Mouse (Mus musculus) neutrophil, adult 5-6 weeks (primary cell): ENCODE measurements at regions not wholly inside any gene's neighbourhood (a gene's known extent, or its start where the extent isn't known, plus 50 kb on each side); places are given as distances from the start of the nearest gene placed in this dataset.

Experiments
- ATAC-seq: fragments of 151-379, 151-347 bp; 2 replicates; pipeline ENCODE4 v1.8.0; 2017; ENCODE audit warnings: mild to moderate bottlenecking, moderate TSS enrichment; ENCODE audit not compliant: insufficient number of reproducible peaks, poor library complexity, low FRiP score, severe bottlenecking; ENCODE audit errors: extremely low read depth

DNA sequence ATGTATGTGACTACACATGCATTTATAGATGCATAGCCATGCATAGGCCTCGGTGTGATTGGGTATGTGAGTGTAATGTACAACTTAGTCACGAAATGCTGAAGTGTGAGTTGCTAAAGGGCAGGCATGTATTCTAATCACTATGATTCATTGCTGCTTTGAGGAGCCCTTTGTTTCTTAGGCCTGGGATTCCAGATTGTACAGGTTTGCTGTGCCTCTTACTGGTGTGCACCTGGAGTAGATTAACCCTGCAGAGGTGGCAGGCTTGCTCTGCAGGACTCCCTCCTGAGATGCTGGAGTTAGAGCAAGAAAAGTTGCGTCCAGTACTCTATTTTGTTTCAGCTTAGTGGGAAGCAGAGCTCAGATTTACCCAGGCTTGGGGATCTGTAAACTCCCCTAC, 141.1 kb downstream of the Cmpk2 start:
- no peak for ATAC-seq

DNA sequence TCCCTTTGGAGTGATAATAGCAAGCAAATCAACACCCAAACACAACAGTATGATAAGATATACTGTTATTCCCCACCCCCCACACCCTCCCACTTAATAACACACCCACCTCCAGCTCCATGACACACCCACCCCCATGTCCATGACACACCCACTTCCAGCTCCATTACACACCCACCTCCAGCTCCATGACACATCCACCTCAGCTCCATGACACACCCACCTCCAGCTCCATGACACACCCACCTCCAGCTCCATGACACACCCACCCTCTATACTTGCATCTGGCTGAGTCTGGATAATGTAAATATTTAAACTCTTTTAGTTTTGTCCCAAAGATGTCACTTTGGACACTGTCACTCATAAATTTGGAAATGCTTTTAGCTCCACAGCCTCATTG, 129.5 kb downstream of the Cmpk2 start:
- ATAC-seq: no peak

DNA sequence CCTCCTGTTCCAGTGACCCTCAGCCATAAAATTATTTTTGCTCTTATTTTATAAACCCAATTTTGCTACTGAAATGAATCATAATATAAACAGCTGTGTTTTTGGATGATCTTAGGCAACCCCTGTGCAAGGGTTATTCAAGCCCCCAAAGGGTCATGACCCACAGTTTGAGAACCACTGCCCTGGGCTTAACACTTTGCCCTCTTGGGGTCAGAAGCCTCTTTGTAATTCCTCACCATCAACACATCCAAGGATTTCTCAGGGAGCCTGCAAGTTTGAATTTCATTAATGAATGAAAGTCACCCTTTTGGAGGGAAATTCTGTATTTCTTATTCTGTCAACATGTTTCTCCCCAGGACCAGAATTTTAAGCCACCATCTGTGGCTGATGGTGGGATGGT, 123.1 kb downstream of the Cmpk2 start:
- no peak for ATAC-seq

DNA sequence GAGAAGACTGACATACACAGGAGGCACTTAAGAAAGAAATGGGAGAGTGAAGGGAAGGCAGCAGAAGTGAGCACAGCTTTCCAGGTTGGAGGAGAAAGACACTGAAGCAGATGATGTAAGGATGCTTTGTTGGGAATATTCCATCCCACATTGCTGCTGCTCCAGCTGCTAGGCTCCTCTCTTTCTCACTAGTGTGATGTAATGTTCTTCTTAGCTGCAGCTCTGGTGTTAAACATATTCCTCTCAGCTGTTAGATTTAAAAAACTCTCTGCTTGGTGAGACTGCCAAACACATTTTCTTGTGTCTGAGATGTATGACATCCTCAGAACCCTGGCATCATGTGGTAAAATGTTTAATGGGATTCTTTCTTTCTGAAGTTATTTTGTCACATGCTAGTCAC, 120.1 kb downstream of the Cmpk2 start:
- ATAC-seq: no peak

DNA sequence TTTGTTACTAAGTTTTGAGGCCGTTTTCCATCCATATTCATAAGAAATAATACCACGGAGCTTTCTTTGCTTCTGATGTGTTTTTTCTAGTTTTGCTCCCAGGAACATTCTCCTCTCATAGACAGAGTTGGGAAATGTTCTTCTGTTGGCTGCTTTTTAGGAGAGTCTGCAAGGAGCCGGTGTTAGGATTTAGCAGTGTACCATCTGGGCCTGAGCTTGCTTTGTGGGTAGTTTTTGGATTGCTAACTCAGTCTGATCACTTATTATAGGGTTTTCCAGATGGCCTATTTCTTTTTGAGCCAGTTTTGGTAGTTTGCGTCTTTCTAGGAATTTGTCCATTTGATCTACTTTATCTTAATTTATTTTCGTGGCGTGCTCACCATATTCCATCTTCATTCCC, 108.4 kb downstream of the Cmpk2 start:
- ATAC-seq: no peak

DNA sequence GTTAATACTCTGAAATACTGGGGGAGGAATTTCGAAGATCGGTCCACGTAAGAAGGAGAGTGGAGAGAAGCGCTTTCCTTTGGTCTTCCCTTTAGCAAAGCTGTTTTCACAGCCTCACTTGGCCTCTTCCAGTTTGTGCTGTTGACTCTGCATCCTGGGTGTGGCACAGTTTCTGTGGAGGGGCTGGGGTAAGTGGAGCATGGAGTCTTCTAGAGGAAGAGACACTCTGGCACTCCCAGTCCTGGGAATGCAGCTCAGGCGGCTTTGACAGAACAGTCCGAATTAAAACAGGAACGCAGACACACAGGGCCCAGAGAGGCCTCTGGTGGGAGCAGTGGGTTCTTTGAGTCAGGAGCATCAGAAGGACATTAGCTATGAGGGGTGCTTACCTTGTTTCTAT, 102.6 kb downstream of the Cmpk2 start:
- no peak for ATAC-seq

DNA sequence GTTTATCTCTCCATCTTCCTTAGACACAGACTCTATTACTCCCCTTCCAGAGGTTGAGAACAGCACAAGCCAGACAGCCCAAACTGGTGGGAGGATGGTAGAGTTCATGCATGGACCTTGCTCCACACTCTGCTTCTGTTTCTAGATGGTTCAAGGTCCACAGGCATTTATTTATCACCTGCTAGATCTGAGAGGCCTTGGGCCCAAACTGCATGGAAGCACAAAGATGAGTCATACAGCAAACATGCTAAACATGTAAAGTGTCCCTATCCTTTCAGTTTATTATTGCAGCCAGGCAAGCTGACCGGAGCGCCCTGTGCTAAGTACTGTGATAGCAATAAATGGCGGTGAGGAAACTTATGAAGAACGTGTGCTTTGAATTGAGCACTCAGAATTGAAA, 98.4 kb downstream of the Cmpk2 start:
- ATAC-seq: no peak

DNA sequence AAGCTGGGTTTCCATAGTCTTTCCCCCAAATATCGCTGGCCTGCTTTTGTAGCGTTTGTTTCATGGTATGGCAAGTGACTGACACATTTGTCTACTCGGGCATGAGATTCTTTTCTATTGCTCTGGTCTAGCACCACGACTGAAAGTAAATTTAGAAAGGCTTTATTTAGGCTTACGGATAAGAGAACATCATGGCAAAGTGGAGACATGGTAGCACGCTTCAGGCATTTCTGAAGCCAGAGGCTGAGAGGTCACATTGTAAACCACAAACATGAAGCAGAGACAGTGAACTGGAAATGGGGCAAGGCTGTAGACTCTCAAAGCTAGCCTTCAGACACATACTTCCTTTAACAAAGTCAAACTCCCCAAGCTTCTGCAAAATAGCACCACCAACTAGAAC, 93.9 kb downstream of the Cmpk2 start:
- no peak for ATAC-seq

DNA sequence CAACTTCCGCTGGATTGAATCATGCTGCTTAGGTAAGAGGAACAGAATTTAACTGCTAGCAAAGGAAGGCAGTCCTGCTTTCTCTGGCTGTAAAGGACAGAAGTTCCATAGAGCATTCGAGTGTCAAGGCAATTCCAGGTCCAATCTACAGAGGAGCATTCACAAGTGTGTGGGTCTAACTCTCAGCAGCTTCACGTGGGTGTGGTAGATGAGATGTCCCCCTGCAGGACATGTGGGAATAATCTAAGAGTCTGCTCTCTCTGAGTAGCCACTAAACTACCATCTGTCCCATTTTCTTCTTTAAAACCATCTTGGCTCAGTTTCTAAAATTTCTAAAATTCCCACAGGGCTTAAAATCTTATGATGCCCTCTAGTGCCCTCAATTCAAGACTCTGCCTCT, 90.6 kb downstream of the Cmpk2 start:
- no peak for ATAC-seq

DNA sequence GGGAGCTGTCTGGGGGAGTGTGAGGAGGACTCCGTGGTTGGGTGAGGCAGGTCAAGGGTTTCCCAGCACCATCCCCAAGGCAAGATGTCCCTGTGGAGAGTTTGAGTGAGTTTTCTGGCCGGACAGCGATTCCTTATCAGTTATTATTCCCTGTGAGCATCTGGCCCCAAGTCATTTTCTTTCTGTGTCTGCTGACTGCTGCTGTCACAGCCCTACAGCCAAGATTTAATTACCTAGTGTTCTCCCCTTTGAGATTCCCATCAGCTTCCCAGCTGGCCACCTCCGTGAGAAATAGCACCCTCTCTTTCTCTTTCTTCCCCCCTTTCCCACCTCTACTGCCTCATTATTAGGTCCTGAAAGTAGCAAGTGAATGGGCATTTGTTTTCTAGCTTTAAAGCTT, 88.4 kb downstream of the Cmpk2 start:
- ATAC-seq: no peak

DNA sequence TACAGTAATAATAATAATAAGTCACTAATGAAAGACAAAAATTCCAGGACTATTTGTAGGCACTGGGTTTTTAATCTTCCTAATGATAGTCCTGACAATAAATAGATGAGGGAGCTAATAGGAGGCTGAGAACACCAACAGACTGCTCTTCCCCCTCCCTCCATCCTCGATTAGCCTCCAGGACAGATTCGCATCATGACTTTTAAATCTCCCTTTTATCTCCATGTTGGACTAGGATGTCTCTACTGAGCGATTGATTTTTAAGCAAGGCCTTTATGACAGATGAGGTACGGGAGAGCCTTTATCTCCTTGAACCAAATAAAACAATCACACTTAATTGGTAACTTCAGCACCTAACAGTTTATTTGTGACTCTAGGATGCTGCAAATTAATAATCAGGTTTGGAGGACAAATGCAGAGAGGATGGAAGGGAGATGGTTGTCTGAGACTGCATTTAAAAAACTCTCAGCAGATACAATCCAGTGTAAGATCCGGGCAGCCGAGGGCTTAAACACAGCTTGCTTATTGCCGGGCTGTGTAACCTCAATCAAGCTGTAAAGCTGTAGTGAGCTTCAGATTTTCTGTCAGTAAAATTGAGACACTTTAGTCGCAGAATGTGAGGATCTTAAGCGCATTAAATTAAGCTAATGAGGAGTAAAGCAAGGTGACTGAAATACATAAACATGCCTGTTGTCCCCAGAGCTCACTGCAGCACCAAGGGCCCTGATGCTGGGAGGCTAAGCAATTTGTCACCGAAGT, 82.3 kb downstream of the Cmpk2 start:
- no peak for ATAC-seq

DNA sequence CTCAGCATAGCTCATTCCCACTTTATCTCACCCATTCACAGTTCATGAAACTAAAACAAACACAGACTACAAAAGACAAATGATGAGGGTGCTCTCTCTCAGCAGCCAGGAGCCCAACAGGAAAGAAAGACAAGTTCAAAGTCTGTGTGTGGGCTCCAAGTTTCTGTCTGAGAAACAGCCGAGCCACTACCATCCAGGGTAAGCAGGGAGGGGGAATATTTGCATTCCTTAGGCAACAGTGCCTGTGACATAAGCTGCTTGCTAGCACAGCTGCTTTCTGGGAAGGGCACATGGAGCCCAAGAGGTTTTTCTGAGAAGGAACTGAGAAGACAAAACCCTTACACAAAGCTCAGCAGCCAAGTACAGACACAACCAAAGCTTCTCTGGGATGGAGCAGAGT, 78.5 kb downstream of the Cmpk2 start:
- no peak for ATAC-seq

DNA sequence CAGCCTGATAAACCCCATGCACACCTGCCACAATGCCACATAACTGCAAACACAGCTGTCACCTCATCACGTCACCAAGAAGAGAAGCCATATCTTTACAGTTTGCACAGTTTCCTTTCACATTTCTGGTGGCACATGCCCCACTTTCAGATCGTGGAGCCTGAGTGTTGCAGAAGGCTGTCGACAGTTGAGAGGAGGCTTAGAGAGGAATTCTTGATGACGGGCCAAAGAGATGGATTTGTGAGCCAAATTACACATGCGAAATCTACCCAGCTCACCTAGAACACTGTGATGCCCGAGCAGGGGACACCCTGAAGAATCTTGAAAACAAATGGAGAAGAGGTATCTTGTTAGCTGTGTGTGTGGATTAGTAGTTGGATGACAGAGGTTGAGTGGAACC, 77.4 kb downstream of the Cmpk2 start:
- ATAC-seq: no peak

DNA sequence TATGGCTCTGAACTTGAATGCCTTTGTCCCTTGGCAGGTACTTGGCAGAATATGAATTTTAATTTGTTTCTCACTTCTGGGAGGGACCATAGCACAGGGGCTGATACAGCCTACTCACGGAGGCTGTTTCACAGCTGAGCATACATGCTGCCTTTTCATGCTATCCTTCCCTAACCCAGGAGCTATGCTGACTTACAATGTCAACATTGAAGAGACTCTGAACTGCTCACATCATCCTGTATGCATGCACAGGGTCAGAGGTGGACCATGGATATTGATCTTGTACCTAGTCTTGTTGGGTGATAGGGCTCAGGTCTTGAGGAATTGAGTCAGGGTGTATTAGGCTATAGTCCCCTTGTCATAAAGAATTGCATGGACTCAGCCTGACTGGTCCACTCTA, 74.5 kb downstream of the Cmpk2 start:
- no peak for ATAC-seq

DNA sequence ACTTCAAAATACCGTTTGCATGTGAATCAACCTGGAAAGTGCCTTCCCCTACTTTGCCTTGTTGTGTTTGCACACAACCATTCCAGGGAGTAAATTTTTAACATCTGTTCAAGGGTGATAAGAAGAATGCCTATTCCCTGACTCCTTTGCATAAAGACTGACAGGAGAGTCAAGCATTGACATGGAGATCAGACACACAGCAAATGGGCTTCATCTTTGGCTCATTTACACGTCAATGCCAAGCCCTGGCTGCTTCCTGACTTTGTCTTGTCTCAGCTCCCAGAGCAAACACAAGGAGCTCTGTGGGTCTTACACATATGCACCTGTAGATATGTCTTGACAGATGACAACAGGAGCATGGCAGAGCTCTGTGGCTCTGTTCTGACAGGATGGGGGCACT, 73.4 kb downstream of the Cmpk2 start:
- no peak for ATAC-seq

DNA sequence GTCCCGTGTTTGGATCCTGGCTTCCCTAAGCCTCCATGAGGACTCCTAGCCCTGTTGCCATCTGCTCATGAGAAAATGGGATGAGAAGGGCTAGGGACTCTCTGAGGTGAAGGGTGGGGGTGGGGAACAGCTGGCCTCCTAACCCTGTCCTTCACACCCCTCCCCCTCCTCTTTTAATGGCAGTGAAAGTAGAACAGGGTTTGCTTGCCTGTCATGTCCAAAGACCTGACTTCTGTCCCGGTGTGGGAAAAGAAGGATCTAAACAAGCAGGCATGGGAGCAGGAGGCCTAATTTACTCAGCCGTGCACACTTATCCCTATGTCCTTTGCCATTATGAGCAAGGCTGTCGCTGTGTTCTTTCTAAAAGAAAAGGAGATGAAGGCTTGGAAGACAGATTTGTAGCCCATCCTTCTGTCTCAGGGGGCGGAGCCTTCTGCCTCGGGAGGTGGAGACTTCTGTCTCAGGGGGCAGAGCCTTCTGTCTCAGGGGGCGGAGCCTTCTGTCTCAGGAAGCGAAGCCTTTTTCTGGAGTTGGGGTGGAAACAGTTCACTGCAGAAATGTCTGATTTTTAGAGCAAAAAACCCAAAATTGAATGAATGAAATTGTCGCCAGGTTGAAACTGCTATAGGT, 66.4 kb downstream of the Cmpk2 start:
- ATAC-seq: no peak

DNA sequence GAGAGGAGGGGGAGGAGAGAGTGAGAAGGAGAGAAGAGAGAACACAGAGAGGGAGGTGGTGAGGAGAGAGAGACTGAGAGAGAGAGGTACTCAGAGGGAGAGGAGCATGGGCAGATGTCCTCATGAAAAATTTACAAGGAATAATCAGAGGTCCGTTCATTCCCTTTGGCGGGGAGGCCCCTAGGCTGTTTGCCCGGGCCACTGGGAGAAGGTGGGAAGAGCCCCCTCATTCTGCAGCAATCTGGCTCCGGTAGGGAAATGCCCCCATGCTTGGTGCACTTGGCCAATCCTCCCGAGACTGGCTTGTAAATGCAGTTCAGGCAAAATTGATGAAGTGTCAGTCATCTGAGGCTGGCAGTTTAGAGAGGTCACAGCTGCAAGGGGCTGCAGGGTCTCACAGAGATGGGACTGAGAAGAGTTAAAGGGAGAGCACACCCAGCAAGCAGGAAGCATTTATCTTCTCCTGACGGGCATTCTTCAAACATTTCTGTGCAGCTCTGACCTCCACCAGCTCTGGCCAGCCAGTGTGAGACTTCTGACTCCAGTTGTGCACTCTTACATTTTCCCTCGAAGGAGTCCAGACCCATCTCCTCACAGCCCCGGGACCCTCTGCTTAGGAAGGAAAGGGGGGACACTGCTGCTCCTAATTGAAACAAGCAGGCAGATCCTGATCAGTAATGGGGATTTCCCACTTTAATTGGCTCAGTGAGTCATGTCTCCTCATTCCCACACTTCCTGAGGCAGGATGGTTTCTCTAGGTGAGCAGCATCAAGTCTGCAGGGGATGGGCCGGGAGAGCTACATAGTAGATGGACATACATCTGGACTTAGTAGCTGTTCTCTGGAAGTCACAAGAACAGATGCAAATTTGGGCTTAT, 65.5 kb downstream of the Cmpk2 start:
- no peak for ATAC-seq

DNA sequence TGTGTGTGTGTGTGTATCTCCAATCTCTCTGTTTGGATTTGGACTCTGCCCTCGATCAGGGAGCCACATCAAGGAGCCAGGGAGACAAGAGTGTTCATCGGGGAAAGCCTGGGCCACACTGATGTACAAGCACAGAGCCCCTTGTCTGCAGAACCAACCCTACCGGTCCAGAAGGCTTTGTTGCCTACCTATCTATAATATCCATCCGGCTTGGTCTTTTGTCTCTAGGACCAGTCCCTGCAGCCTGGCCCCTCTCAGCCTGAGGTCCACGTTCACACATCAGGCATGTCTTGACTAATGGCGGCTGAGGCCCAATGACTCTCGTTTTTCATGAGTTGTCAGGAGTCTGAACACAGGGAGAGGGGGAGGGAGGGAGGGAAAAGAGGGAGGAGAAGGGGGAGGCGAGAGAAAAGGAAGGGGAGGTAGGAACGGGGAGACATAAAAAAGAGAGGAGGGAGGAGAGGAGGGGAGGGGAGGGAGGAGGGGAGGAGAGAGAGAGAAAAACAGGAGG, 64.7 kb downstream of the Cmpk2 start:
- ATAC-seq: no peak

DNA sequence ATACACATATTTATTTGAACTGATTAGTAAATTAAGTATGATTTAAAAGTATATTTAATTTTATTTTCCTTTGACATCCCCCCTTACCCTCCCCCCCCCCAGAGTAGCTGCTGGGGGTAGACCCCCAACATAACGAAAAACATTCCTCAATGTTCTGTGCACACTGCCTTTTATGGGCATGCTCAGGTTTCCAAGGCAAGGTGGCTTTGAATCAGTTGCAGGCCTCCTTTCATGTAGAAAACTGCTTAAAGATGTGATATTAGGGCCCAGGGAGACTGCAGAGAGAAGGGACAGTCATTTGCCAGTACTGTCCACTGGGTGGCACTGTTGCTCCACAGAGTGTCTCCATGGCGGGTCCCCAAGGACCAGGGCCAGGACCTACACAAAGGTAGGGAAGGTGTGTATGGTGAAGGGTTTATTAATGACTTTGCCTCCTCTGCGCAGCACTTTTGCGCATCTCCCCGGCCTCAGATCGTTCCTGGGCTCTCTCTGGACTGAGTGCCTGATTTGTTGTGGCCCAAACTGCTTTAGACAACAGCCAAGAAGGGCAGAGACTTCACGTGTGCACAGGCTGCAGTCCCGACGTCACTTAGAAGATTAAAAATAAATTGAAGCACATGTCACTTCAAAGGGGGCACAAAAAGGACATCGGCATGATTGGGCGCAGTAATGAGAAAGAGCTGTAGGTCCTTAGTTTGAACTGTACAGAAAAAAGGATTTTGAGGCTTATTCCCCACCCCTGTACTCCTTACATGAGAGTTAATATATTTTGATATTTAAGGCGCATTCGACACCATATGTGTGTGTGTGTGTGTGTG, 64.0 kb downstream of the Cmpk2 start:
- ATAC-seq: 0 out of 2 replicates have a peak, but pooled peaks have one; percentile 17
